Mouse (Mus musculus): ENCODE measurements at regions not wholly inside any gene's neighbourhood (a gene's known extent, or its start where the extent isn't known, plus 50 kb on each side); places are given as distances from the start of the nearest gene placed in this dataset.

DNA sequence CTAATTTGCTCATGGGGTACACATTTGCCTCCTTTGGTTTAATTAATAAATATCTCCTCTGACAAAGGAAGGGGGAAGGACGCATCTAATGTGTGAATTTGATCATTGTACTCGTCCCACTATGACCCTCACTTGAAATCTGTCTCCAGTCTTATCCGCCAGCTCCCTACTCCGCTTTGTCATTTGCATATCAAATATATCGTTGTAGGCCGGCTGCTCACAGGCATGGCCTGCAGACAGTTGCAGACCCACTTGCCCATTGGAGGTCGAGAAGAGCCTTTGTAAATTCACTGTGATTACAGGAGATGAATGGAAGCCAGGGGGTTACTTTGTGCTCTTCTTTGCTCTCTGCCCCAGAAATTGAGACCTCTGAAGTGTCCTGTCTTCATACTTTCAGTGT lies 457.5 kb upstream of the 4930412O13Rik start:
- in situ Hi-C loops (cut with MboI; ENCODE audit: low pct_unique_long_range_greater_than_20kb in 1 of 2, low sequenced_read_pairs in 2 of 2, unreplicated experiment in 1 of 2) = no loop called here

DNA sequence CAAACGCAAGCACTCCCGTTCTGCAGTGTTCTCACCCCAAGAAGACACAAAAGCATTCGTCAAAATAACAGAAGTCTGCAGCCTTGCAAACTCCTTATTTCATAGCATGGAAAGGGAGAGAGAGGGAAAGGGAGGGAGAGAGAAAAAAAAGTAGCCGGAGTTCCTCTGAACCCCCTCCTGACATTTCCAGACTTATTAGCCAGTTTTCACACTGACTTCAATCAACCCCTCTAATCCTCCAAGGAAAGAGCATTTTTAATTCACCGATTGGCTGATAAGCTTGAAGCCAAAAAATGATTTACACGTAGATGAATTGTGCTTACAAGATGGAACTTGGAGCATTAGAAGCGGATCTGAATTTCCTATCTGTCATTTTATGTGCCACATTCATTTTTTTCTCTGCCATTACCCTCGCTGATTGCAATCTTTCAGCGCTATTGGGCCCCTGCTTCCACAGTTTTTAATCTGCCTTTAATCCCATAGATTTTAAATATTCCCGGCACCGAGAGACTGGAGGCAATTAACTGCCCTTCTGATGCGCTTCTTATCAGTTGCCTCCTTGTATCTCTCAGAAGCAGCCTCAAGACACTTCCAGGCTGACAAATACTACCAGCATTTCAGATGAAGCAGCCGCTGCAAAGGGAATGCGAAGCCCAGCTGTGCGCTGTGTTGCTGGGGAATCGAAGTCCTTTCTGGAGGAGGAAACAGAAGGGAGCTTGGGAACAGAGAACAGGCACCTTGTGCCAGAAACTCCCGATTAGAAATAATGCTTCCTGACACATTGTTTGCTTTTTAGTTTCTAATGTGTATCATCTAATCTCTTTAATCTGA lies 447.7 kb upstream of the 4930412O13Rik start:
- in situ Hi-C loops (cut with MboI; ENCODE audit: low pct_unique_long_range_greater_than_20kb in 1 of 2, low sequenced_read_pairs in 2 of 2, unreplicated experiment in 1 of 2) = no loop called here

DNA sequence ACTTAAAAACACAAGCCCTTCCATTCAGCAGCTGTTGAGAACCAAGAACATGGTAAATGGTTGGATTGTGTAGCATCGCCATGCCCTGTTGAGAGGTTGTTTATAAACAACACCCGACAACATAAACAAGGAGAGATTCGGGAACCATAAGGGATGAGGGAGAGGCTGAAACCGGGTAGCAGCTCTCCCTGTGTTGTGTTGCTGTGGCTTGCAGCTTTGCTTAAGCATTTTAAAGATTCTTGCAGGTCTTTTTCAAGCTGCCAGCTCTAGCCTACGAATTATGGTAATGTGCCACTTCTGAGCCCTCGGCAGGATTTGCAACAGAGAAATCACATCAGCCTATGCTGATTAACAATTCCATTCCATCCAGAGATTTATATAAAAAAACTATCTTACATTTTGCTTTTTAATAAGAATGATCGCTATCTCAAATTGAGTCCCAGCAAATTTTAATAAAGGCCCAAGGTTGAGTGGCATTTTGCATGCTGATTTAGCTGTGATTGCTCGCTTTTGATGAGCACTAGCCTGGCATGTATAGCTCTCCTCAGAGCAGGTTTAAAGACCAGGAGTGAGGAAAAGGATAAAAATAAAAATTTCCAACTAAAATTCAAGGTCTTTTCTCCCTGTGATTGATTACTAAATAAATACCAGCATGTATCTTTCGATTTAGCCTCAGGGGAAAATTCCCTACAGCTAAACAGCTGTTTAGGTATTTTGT lies 445.7 kb upstream of the 4930412O13Rik start:
- in situ Hi-C loops (cut with MboI; ENCODE audit: low pct_unique_long_range_greater_than_20kb in 1 of 2, low sequenced_read_pairs in 2 of 2, unreplicated experiment in 1 of 2) = no loop called here

DNA sequence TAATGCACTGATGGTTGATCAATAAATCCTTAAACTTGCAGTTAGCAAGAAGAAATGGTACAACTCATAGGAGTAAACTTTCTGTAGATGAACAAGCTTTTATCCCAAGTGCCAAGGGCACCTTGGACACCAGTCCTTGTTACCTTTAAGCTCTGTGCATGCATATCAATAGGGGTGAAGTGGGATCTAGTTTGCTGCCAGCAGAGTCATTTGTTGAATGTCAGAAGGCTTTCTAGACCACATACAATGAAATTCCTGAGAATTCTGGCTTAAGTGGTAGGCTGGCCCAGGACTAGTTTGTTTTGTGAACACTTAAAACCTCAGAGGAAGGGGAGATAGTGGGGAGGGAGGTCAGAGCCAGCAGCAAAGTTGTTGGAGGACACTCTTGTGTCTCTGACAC lies 437.9 kb upstream of the 4930412O13Rik start:
- in situ Hi-C loops (cut with MboI; ENCODE audit: low pct_unique_long_range_greater_than_20kb in 1 of 2, low sequenced_read_pairs in 2 of 2, unreplicated experiment in 1 of 2) = no loop called here

DNA sequence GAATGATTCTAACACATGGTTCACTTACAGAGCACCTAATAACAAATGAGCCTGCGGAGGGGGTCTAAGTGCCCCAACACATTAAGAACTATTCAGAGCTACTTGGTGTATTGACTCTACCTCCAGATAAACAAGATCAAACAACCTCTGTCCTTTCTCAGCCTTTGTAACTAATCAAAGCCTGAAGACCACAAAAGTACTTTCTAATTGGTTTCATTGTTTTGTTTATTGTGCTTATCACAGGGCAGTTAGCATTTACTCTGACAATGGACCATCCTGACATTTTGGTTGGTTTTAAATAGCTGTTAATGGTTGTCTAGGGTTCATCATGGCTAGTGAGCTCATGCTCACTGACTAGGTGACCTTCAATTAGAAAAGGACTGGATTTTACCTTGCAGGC lies 435.2 kb upstream of the 4930412O13Rik start:
- in situ Hi-C loops (cut with MboI; ENCODE audit: low pct_unique_long_range_greater_than_20kb in 1 of 2, low sequenced_read_pairs in 2 of 2, unreplicated experiment in 1 of 2) = no loop called here

DNA sequence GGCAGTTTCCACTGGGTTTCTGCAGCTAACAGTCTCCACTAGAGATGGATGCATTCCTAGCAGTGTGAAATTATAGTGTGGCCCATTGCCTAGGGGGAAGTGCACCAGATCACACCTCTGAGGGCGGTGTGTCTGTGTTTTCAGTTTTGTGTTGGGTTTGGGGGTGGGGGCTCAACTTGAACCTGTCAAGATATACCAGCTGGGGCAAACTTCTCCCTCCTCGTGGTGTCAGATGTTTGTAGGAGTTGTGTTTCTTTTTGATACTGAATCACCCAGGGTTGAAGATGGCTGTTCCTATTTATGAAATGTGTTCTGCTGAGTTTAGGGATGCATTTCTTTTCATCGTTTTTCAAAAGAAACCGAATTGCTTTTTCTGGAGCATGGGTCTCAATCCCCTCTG lies 416.6 kb upstream of the 4930412O13Rik start:
- in situ Hi-C loops (cut with MboI; ENCODE audit: low pct_unique_long_range_greater_than_20kb in 1 of 2, low sequenced_read_pairs in 2 of 2, unreplicated experiment in 1 of 2) = no loop called here

DNA sequence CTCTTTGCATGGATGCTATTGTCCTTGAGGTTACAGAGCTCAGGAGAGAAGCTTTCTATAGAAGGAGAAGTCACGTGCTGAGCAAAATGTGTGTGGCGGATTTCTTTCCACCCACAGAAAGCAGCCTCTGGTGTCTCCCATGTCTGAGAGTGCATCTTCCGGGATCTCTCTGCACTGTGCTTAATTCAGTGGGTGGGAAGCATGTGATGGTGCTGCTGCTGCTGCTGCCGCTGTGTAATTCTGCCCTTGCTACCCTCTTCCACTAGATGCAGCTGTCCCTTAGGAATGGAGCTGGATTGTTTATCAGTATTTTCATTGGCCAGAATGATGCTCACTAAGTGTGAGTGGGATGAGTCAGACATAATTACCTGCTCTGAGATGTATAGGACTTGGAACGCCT lies 416.2 kb upstream of the 4930412O13Rik start:
- in situ Hi-C loops (cut with MboI; ENCODE audit: low pct_unique_long_range_greater_than_20kb in 1 of 2, low sequenced_read_pairs in 2 of 2, unreplicated experiment in 1 of 2) = no loop called here

DNA sequence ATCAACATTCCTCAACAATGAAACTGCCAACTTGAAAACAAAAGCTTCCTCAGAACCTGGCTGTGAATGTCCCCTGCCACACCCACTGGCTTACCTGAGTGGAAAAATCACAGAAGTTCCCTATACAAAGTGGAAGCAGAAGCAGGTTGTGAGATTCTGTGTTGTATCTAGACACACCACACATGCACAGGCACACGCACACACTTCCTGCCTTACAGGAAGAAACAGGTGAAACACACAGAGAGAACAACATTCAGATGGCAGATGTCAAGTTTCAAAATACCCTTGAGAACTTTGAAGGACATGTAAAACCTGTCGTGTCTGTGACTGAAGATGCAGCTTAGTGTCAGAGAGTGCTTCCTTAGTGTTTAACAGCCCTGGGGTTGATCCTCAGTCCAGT lies 413.5 kb upstream of the 4930412O13Rik start:
- in situ Hi-C loops (cut with MboI; ENCODE audit: low pct_unique_long_range_greater_than_20kb in 1 of 2, low sequenced_read_pairs in 2 of 2, unreplicated experiment in 1 of 2) = no loop called here

DNA sequence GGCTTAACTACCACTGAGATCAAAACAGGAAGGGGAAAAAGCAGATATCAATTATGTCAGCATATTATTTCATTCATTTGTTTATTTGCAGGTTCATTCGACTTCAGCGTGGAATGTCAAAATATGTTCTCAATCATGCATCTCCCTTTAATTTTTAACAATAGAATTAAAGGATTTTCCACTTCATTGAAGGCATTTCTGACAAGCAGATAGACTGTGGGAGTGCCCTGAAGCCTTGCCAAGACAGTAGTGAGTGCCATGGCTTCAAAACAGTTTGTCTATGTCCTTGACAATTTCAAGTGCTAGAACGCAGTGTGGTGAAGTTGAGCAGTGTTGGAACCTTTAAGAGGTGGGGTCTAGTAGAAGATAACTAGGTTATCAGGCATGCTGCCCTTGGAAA lies 412.4 kb upstream of the 4930412O13Rik start:
- in situ Hi-C loops (cut with MboI; ENCODE audit: low pct_unique_long_range_greater_than_20kb in 1 of 2, low sequenced_read_pairs in 2 of 2, unreplicated experiment in 1 of 2) = no loop called here

DNA sequence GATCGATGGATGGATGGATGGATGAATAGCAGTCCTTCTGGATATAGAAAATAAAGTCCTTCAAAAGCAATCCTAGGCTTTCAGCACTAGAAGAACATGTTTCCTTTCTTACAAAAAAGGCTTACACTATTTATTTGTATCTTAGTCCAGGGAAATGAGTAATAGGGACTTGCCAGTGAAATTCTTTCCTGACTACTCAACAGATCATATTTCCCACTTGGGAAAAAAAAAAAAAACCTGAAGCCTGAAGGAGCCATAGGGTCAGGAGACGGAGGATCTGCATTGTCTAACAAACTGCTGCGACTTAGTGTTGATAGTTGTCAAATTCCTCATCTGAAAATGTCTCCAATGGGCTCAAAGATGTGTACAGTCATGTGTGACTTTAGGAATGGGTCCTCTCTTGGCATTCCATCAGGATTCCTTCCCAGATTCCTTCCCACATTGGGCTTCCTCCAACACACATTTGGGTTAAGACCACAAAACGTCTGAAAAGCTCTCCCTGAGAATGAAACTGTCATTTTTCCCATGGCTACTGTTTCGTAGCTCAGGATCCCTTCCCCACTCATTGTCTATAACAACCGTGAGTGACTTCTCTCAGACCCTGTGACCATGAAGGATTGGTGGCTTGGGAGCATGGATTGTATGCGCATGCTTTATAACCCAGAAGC lies 399.2 kb upstream of the 4930412O13Rik start:
- in situ Hi-C loops (cut with MboI; ENCODE audit: low pct_unique_long_range_greater_than_20kb in 1 of 2, low sequenced_read_pairs in 2 of 2, unreplicated experiment in 1 of 2) = no loop called here

DNA sequence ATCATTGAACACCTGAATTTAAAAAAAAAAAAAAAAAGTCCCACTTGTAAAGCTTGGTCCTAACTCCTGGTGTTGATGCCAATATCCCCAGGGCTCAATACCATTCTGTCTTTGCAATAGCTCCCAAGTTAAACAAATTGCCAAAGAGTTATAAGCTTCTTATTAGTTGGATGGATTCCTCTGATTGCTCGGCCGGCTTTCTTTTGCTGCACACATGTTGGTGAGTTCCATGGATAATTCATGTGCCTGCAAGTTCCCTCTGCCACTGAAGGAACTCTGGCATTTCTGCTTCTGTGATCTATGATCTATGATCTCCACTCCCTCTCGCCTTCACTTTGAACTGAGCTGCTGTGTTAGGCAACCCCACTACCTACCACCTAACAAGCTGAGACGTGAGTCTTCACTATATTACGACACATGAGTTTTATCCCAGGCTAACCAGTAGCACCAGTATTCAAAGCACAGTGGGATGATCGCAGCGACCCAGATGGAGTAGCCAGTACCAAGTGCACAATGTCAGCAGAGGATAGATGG lies 393.6 kb upstream of the 4930412O13Rik start:
- in situ Hi-C loops (cut with MboI; ENCODE audit: low pct_unique_long_range_greater_than_20kb in 1 of 2, low sequenced_read_pairs in 2 of 2, unreplicated experiment in 1 of 2) = no loop called here

DNA sequence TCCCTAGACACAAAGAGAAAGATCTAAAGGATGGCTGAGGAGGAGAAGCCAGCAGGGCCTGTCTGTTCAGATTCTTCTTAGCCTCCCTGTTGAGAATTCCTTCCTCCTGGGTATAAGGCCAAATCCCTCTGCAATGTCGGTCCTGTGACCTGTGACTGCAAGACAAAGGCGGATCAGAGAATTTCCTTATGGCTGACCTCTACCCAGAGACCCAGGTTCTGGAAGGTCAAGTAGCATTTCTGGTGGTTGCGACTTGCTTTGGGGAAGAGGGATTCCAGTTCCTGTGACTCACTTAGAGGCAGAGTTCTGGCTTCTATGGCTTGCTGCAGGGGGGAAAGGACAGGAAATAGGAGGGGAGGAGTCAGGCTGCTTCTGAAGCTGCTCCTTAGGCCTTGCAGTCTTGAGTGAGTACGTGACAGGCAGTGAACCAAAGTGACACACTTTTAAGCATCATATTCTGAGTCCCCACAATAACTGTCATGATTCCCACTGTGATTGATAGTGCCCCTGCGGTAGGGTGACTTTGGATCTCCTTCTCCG lies 387.4 kb upstream of the 4930412O13Rik start:
- in situ Hi-C loops (cut with MboI; ENCODE audit: low pct_unique_long_range_greater_than_20kb in 1 of 2, low sequenced_read_pairs in 2 of 2, unreplicated experiment in 1 of 2) = no loop called here

DNA sequence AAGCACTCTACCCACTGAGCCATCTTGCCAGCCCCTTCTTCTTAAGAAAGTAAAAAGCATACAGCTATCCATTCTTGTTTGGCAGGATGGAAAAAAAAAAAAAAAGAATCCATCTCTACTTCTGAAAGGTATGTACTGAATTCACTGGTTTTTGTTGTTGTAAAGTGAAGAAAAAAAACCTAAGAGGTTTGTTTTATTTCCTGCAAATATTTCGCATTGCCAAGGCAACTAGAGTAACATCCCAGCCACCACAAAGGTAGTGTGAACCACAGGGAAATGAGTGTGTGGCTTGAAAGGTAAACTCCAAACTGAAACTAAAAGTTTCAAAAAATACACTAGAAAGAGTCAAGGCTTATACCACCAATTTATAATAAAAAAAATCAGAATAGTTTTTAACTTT lies 361.0 kb upstream of the 4930412O13Rik start:
- in situ Hi-C loops (cut with MboI; ENCODE audit: low pct_unique_long_range_greater_than_20kb in 1 of 2, low sequenced_read_pairs in 2 of 2, unreplicated experiment in 1 of 2) = no loop called here

DNA sequence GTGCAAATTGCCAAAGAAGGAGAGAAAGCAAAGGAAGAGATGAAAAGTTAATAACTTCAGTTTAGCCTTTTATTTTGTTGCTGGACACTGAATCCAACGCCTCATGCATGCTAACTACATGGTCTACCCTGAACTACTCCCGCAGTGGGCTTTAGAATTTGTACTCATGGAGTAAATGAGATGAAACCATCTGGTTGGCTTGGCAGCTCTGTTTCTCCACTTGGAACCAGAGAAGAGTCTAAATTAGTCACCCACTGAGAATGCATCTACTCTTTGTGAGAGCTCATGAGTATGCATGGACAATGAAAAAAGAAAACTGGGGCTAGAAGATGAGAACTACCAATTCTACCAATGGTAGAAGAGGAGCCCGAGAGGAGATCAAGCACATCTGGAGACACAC lies 355.1 kb upstream of the 4930412O13Rik start:
- in situ Hi-C loops (cut with MboI; ENCODE audit: low pct_unique_long_range_greater_than_20kb in 1 of 2, low sequenced_read_pairs in 2 of 2, unreplicated experiment in 1 of 2) = no loop called here

DNA sequence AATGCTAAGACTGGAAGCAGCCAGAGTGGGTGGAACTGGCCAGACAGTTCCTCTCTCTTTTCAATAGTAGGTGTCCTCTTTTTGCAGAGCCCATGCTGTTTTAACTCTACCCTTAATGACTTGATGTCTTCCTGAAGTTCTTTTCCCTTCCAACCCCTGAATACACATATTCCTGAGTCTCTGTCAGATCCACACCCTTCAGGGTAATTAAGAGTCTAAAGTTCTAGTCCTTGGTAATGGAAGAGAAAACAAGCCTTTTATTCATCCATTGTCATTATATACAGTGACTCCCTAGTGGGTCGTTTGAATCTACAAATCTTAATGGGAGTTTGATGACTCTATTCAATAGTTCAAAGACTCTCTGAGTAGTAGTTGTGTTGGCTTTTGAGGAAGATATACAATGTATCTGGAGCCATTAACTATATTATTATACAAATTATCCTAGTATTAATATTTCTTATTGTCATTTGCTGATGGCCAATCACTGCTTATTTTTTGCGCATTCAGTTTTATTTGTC lies 345.9 kb upstream of the 4930412O13Rik start:
- in situ Hi-C loops (cut with MboI; ENCODE audit: low pct_unique_long_range_greater_than_20kb in 1 of 2, low sequenced_read_pairs in 2 of 2, unreplicated experiment in 1 of 2) = no loop called here

DNA sequence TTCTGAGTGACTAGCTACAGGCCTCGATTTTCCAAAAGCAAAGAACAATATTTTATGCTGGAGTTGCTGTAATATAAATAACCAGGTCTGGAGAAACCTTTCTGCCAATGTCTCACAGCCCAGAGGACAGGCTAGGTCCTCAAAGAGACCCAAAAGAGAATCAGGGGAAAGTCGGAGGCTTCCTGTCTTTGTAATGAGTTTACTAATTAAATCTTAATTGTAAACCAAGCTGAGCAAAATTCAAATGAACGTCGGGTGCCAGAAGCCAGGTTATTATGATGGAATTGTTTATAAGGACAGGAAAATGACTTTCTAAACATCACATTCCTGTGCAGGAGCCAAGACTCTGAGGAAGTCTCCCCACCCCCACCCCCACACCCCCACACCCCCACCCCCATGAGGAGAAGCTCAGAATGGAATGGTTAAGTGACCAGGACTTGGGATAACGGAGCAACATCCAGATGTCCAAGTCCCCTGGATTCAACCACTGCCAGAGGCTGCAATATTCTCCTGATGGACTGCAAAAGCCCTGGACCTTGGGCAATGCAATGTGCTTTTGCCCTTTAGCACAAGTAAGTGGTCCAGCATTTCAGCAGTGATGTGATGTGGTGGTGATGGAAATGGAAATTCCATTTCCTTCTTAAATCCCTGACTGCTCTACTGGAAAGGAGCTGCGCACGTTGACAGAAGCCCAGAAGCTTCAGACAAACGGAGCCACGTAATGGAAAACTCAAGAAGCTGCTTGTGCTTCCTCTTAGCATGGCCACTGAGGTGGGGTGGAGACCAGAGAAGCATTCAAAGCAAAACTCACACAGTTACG lies 333.1 kb upstream of the 4930412O13Rik start:
- in situ Hi-C loops (cut with MboI; ENCODE audit: low pct_unique_long_range_greater_than_20kb in 1 of 2, low sequenced_read_pairs in 2 of 2, unreplicated experiment in 1 of 2) = no loop called here

DNA sequence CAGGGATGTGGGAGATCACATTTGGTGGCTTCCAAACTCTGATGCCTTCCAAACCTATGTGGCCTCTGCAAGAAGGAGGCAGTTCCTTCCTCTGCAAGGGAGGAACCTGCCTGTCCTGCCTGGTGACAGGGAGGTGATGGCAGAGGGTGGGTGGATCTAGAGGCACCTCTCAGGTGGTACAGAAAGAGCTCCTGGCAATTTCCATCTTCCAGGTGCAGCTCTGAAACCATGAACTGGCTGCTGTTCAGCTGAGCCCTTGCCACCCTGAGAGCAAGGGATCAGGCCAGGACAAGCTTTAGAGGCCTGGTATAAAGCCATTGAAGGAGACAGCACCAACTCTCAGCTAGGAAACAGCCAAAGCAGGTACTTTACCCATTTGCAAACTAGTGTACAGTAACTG lies 327.7 kb upstream of the 4930412O13Rik start:
- in situ Hi-C loops (cut with MboI; ENCODE audit: low pct_unique_long_range_greater_than_20kb in 1 of 2, low sequenced_read_pairs in 2 of 2, unreplicated experiment in 1 of 2) = no loop called here

DNA sequence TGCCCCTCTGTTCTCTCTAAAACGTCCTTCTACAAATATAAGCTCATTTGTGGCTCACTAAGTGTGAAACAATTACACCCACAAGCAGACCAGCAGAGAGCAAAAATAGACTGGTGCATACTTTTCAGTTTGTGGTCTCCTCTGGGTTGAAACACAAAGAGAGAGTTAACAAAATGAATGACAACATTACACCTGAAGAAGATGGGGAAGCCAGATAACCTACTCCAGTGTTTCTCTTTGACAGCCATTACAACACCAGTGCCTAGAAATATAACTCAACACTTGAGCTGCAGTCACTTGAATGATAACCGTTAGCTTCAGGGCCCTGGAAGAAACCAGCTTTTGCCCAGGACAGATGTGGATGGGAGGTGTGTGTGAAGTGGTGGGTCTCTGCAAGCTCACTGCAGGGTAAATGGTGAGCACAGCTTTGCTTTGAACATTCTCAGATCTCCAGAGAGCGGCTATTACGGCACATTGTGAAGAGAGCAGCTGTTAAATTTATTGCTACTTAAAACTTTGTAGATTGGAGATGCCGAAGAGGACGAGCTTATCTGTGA lies 316.5 kb upstream of the 4930412O13Rik start:
- in situ Hi-C loops (cut with MboI; ENCODE audit: low pct_unique_long_range_greater_than_20kb in 1 of 2, low sequenced_read_pairs in 2 of 2, unreplicated experiment in 1 of 2) = no loop called here

Measured in mouse embryonic stem cell (cell line).